Mouse (Mus musculus) embryo, embryonic 10 days (tissue): Measurements from ENCODE around the gene Mettl1.

ENCODE experiments used
- DNase-seq: peaks from one replicate; pipeline ENCODE4 v3.0.0-alpha.2; 2015; ENCODE audit warnings: low spot score

Mettl1 gene

DNA sequence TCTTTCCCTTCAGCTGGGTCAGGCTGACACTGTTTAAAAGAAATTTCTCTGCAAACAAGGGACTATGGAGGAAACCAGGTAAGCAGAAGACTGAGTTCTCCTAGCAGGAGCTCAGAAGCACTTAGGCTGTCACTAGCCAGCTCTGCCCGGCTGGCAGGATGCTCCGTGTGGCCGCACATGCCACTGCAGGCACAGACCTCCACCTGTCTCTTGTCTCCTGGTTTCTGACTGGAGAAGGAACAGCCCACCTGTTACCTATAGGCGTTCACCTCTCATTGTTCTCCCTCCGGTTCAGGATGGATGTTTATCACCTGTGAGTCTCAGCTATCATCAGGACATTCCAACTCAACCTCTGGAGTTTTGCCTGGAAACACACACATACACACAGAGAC is 42.7 kb downstream of the Mettl1 start:
- no peak for DNase-seq

DNA sequence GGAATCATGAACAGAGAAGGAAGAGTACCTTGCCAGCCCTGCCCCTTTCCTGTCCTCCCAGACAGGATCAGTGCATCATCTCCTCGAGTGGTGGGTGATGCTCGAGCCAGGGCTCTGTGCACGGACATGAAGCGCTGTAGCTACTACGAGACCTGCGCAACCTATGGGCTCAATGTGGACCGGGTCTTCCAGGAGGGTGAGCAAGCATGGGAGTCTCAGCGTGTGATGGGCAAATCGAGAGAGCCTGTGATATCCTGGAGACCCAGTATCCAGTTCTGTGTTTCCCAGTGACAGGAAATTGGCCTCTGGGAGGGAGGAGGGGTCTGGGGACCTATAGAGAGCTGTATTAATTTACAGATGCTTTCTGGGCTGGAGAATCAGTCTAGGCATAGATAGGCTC is 43.8 kb downstream of the Mettl1 start:
- no peak for DNase-seq

DNA sequence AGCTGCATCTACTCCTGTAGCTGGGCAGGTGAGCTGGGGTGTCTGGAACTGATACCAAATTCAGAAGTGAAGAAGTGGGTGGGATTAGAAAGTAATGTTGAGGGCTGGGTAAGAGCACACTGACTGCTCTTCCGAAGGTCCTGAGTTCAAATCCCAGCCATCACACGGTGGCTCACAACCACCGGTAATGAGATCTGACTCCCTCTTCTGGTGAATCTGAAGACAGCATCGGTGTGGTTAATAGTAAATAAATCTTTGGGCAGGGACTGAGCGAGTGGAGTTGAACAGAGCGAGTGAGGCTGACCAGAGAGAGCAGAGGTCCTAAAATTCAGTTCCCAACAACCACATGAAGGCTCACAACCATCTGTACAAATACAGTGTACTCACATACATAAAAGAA is 44.4 kb downstream of the Mettl1 start:
- no peak for DNase-seq

DNA sequence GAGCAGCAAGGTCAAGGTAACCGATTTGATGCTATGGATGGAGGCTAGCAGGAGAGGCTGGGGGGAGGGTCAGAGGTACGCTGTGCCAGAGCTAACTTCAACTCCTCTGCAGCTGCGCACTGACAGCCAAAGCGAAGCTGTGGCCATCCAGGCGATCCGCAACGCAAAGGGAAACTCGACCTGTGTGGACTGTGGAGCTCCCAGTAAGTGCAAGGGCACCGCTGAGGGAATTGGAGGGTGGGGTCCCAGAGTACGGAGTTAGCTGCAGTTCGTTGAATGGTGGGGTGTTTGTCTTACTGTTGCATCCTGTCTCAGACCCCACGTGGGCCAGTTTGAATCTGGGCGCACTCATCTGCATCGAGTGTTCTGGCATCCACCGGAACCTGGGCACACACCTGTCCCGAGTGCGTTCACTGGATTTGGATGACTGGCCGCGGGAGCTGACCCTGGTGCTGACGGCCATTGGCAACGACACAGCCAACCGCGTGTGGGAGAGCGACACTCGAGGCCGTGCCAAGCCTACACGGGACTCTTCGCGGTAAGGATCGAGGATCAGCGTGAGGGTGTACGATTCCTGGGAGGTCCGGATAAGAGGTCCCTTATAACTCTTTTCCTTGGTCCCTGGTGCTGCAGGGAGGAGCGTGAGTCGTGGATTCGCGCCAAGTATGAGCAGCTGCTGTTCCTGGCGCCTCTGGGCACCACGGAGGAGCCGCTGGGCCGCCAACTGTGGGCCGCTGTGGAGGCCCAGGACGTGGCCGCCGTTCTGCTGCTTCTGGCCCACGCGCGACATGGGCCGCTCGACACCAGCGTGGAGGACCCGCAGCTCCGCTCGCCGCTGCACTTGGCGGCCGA is 49.6 kb downstream of the Mettl1 start:
- peak; percentile 65 for DNase-seq

DNA sequence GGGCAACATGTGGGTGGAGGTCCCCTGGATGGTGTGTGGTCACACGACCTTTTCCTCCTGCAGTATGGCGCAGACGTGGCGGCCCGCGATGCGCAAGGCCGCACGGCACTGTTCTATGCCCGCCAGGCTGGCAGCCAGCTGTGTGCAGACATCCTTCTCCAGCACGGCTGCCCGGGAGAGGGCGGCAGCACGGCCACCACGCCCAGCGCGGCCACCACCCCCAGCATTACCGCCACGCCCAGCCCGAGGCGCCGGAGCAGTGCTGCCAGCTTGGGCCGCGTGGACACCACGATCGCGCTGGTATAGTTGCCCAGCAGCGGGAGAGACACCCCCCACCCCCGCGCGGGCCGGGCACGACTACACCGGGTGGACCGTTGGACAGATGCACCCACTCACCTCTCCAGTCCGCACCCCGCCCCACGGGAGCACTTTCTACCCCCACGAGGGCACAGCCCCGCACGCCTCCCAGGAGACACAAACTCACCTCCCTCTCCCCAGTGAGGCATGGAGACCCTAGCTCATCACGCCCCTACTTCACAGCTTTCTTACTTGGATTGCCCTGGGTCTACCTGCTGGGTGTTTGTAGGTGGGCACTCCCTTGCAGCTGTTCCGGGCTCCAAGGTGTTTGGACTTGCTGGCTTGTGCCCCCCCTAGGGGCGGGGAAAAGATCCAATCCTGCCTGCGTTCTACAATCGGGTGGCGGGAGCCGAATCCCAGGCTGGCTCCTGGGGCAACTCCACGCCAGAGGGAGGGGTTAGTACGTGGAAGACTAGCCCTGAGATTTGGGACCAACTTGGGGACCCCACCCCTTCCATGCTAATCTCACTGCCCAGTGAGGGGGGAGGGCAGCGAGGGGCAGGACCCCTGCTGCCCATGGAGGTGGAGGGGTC is 50.5 kb downstream of the Mettl1 start:
- no peak for DNase-seq

DNA sequence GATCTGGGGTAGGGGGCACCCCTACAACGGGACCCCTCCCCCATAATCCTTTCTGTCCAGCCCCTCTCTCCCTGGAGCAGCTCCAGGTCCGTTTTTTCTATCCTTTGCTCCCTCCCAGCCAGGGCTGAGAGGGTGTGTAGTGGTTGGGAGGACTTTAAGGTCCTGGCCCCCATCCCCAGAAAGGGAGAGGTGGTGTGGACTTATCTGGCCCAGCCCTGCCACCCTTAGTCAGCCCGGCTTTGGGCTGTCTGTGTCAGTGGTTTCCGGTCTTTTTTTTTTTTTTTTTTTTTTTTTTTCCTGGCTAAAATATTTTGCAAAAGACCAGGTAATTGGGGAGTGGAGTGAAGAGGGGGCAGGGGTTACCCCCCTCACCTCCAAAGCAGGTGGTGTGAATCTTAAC is 51.5 kb downstream of the Mettl1 start:
- DNase-seq: no peak

DNA sequence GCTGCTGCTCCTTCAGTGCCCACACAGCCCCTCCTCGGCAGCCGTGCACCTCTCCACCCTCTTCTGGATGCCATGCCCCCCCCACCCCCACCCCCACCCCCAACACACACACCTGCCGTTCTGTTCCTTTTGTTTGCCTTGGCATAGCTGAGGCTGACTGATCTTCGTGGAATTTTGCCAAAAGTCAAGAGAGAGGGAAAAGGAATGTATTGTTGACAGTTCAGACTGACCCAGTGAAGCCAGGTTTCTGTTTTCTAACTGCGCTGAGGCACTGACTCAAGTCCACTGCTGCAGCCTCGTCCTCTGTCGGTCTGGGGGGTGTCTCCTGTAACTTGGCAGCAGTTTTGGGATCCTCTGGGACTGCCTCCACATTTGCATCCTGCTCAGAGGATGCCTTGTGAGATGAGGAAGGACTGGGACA is 53.2 kb downstream of the Mettl1 start:
- no peak for DNase-seq
